Mouse (Mus musculus) urinary bladder, postnatal 36 days (tissue): ENCODE results near the gene Crybb3.
A peak's percentile ranks its signal among the peaks of the same experiment; 100 is the strongest.
"Not testable (repeated sequence)": the region's sequence is repeated elsewhere in the genome, so short reads cannot be mapped to it uniquely, and the experiment has no call there.

Source experiments
- DNase-seq, 2 experiments: peaks; one replicate each; pipeline ENCODE4 v3.0.0; 2022; ENCODE audit warnings: low spot score in 2 of 2, mixed read lengths in 1 of 2

Crybb3 gene

DNA sequence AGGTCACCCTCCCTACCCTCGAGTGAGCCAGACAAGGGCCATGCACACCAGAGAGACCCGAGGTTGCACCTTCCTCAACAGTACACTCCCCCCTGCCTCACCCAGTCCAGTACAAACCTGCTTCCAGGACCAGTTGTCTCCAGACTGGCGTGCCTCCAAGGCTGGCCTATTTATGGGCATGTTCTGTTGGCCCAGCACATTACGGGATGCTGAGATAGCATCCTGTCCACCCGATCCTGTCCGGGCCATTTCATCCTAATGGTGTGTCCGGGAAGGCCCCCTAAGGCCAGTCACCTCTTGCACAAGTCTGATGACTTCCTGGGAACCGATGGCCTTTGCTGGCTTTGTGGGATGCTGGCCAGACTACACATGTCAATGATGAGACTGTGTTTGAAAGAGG is at the start of gene Crybb3:
Crybb3 (minus strand) TSS at position 146 of the 400 bp plus-strand sequence.
- no peak for DNase-seq

DNA sequence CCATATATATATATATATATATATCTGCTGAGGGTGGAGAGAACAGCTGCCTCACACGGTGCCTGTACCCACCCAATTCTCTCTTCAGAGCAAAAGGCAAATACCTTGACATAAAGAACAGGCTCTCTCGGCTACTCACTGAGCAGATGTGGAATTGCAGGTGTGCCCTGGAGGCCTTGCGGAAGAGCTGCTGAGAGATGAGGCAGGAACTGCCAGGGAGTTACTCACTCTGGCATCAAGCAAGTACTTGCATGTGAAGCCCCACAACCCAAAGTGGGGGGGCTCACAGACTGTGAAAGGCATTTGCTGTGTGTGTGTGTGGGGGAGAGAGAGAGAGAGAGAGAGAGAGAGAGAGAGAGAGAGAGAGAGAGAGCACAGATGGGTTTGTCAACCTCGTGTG is 47.0 kb upstream of the Crybb3 start:
- no peak for DNase-seq

DNA sequence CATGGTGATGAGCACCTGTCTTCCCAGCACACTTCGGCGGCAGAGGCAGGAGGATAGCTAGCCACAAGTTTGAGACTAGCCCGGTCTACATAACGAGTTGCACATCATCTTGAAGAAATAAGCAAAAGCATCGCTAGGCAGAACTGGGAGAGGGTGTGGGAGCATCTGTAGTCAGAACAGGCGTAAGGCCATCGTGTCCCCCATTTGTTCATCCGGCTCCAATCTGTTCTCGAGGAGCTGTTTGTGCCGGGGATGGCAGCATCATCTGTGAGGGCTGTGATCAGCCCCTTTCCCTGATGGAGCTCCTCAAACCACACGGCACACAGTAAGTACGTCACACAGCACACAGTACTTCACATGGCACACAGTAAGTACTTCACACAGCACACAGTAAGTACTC is 45.1 kb upstream of the Crybb3 start:
- no peak for DNase-seq

DNA sequence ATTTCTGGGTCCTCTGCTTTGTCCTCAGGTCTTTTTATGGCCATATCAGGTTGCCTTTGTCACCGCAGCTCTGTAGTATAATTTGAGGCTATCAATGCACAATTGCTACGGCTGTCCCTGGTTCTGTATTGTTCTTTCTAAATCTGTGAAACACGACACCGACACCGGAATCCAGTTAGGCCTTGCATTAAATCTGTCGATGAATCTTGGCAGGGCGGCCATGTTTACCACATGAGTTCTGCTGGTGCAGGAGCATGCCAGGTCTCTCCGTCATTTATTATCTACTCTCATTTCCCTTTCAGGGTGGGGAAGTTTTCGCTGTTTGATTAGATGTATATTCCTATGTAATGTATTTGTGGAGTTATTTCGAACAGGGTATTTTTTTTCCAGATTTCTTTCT is 42.3 kb upstream of the Crybb3 start:
- no peak for DNase-seq

DNA sequence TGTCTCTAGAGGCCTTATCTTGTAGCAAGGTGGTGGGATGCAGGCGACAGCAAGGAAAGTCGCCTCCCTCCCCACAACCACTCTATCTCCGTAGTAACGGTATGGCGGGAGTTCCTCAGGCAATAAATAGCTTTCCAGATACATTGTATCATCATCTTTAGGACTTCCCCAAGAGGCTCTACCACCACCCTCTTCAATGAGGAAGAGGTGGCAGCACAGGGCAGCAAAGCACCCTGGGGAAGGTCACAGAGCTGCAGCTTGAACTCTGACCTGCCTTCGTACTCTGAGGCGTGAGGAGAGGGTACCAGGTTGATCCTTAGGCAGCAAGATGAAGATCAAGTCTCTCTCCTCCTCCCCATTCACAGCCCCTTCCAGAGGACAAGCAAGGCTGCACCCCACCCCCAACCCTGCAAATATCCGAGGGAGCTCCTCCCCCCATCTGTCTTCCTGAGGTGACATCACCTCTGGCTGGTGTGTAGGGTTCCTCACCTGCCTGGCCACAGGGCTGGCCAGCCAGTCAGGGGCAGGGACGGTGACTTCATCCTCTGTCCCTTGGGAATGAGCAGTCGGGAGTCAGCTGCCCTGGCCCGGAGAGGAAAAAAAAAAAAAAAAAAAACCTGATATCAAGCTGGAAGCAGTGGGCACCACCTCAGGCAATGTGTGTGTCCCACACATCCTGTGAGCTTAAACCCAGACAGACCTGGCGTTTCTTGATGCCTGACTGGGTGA is 41.1 kb upstream of the Crybb3 start:
- DNase-seq = no peak

- DNase-seq = no peak
These were observed 40.1 kb upstream of the Crybb3 start for GRCm38 (mm10) chr5:113121591-113121875.

DNA sequence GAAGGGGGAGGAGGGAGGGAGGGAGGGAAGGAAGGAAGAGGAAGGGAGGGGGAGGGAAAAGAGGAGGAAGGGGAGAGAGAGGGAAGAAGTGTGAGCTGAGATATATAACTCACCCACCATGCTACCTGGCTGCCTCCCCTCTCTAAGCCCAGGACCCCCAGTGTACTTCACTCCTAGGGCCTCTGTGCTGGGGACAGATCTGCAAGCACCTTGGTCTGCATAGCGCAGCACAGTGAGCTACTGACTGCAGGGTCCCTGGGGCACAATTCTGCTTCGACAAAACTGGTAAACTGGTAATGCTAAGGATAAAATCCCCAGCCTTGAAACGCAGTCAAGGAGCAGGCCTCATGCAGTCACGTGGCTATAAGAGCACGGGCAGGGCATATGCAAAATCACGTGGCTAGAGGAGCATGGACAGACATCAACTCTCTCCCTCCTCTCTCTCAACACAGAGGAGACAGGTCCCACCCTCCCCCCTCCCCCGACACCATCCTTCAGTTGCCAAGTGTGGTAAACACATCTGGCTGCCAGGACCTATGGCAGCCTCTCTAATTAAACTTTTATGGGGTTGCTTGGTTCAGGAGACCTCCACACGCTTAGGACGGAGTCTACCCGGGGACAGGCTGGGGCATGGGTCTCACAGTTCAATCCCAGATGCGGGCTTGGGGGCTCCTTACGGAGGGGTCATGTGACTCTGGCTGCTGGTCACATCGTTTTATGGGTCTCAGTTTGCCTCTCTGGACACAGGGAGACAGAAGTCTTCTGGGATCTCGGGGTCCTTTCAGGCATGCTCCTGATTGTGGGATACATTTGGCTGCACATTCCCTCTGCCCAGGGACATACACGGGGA is 39.6 kb upstream of the Crybb3 start:
- no peak for DNase-seq

GRCm38 (mm10) chr5:113119861-113120465 is 38.6 kb upstream of the Crybb3 start:
- no peak for DNase-seq

- no peak for DNase-seq
These were observed 37.9 kb upstream of the Crybb3 start for GRCm38 (mm10) chr5:113119291-113119690.

GRCm38 (mm10) chr5:113118695-113119094 is 37.3 kb upstream of the Crybb3 start:
- peak in 1 of 2 experiments; percentile 45 for DNase-seq

GRCm38 (mm10) chr5:113117361-113117760 is 36.0 kb upstream of the Crybb3 start:
- no peak for DNase-seq

- DNase-seq = no peak
These were observed 34.5 kb upstream of the Crybb3 start for GRCm38 (mm10) chr5:113115896-113116295.

GRCm38 (mm10) chr5:113114264-113115225 is 33.2 kb upstream of the Crybb3 start:
- DNase-seq = no peak

- no peak for DNase-seq
These were observed 31.7 kb upstream of the Crybb3 start for GRCm38 (mm10) chr5:113113120-113113519.

DNA sequence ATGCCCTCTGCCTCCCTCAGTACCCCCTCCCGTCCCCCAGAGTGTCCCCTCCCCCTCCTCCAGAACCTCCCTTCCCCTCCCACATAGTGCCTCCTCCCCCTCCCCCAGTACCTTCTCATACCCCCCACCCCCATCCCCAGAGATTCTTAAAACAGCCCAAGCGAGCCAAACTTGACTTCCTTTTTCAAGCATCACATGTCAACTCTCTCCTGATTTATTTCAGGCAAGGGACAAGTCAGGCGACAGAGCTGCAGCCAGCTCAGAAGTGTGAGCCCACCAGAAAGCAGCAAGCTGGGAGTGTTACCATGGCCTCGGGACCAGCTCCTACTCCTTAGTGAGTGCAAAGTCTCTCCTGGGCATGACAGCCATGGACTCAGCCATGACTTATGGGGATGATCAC is 30.0 kb upstream of the Crybb3 start:
- no peak for DNase-seq

DNA sequence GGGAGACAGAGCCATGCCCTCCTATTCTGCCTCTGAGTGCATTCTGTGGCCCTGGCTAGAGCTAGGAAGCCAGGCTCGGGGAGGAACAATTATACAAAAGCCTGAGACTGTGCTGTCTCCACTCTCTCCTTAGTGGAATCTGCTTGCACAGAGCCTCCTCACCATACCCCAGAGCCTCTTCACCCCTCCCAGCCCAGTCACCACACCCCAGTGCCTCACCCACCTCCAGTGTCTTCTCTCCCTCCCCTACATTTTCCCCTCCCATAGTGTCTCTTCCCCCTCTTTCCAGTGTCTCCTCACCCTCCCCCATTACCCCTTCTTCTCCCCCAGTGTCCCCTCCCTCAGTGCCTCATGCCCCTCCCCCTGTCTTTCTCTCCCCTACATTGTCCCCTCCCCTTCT is 29.5 kb upstream of the Crybb3 start:
- DNase-seq = no peak

DNA sequence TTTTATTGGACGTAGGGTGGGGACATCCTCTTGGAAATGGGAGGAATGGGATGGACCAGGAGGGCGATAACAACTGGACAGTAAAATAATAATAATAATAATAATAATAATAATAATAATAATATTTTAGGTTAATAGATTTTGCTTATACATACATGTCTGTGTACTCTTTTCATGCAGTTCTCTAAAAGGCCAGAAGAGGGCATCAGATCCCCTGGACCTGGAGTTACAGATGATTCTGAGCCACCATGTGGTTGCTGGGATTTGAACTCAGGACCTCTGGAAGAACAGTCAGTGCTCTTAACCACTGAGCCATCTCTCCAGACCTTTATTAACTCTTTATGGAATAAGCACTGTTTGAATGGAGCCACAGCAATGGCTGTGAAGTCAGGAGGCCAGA is 28.3 kb upstream of the Crybb3 start:
- DNase-seq = not testable (repeated sequence)

- no peak for DNase-seq
These were observed 26.9 kb upstream of the Crybb3 start for GRCm38 (mm10) chr5:113108165-113108764.

- no peak for DNase-seq
These were observed 26.3 kb upstream of the Crybb3 start for GRCm38 (mm10) chr5:113107709-113108108.

DNA sequence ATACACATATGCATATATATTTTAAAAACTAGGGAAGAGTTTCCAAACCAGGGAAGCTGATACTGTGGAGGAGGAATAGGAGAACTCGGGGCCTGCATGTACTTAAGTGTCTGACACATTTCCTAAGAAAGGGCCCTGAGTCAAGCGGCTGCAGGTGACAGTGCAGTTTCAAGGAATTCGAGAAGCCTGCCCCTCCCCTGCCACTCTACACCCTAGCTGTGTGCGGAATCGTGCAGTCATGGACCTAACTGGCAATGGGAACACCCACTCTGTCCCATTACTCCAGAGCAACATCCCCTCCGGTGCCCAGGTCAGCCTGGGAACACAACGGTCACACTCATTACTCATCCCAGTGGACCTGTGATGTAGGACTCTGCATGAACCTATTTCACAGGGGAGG is 25.2 kb upstream of the Crybb3 start:
- DNase-seq = no peak

DNA sequence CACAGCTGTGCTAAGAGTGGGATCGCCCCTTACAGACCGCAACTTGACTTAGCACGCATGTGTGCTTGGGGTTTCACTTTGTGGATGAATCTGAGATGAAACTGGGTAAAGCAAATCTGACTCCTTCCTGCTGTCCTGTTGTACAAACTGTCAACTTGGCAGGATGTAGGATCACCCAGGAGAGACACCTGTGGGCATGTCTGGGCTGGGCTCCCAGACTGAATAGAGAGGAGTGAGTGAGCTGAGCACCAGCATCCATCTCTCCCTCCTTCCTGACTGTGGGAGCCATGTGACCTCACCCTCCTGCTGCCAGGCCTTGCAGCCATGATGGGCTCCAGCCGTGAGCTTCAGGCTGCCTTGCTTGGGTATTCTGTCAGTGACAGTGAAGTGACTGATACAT is 24.1 kb upstream of the Crybb3 start:
- DNase-seq = no peak
